Mouse (Mus musculus) midbrain, postnatal 0 days (tissue): ENCODE measurements at regions not wholly inside any gene's neighbourhood (a gene's known extent, or its start where the extent isn't known, plus 50 kb on each side); places are given as distances from the start of the nearest gene placed in this dataset.

Experiments
- ATAC-seq: fragments of 200-750 bp; cut with Nextera tagmentation; 2 replicates; pipeline ENCODE4 v1.8.0; 2017; ENCODE audit warnings: moderate number of reproducible peaks, mild to moderate bottlenecking, moderate TSS enrichment, moderate library complexity; ENCODE audit not compliant: low FRiP score
- DNase-seq: peaks from one replicate; pipeline ENCODE4 v3.0.0-alpha.2; 2015; ENCODE audit warnings: low spot score
- H3K27ac ChIP-seq: fragments of 300-500 bp; sonication (generic); 2 replicates; pipeline ENCODE4 v1.5.1; 2014; ENCODE audit warnings: low read depth, mild to moderate bottlenecking, low read length, mixed read lengths
- H3K27me3 ChIP-seq: fragments of 300-500 bp; sonication (generic); 2 replicates; pipeline ENCODE4 v1.6.1; 2014; ENCODE audit warnings: low read length, control low read depth, mixed read lengths; ENCODE audit not compliant: insufficient read depth
- H3K36me3 ChIP-seq: fragments of 300-500 bp; sonication (generic); 2 replicates; pipeline ENCODE4 v1.6.1; 2014; ENCODE audit warnings: low read length, control low read depth, mixed read lengths; ENCODE audit not compliant: insufficient read depth
- H3K4me1 ChIP-seq: fragments of 300-500 bp; sonication (generic); 2 replicates; pipeline ENCODE4 v1.6.1; 2014; ENCODE audit warnings: mild to moderate bottlenecking, control low read depth, antibody characterized with exemption, low read length, mixed read lengths; ENCODE audit not compliant: insufficient read depth
- H3K4me2 ChIP-seq: fragments of 300-500 bp; sonication (generic); 2 replicates; pipeline ENCODE4 v1.6.1; 2014; ENCODE audit warnings: low read depth, mild to moderate bottlenecking, low read length, mixed read lengths; ENCODE audit not compliant: poor library complexity, severe bottlenecking
- H3K4me3 ChIP-seq: fragments of 300-500 bp; sonication (generic); 2 replicates; pipeline ENCODE4 v1.5.1; 2014; ENCODE audit warnings: low read depth, mild to moderate bottlenecking, low read length, moderate library complexity
- H3K9ac ChIP-seq: fragments of 300-500 bp; sonication (generic); replicated peaks from 2 replicates; pipeline ENCODE4 v1.6.1; 2014; ENCODE audit warnings: mild to moderate bottlenecking, low read length, moderate library complexity, mixed read lengths; ENCODE audit not compliant: poor library complexity, severe bottlenecking
- H3K9me3 ChIP-seq: fragments of 300-500 bp; sonication (generic); 2 replicates; pipeline ENCODE4 v1.6.1; 2016; ENCODE audit warnings: low read length, control low read depth
- CTCF ChIP-seq: IDR thresholded peaks from 2 replicates; pipeline ENCODE4 v1.5.1; 2016; ENCODE audit warnings: antibody characterized with exemption, mild to moderate bottlenecking
- WGBS: fragments of 180-500 bp; shearing (Covaris S2); extraction: QIAGEN DNeasy Blood & Tissue Kit; methylation state at CpG from one replicate; pipeline ENCODE4 v1.1.7; 2014; 5-methylcytosine and 5-hydroxymethylcytosine counted together

DNA sequence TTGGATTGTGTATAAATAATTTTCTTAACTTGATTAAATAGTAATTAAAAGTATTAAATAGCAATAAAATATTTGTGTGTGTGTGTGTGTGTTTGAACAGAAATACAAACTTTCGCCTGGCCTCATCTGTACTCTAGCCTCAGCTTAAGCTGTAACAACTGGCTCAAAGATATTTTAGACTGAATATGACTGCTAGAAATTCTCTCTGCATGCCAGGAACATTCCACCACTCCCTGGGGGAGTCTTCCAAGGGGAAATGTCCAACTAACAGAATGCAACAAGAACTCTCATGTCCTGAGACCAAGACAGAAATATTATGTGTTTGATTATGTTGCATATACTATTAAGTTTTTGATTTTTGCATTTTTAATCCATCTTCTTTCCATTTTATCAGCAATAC lies 425.5 kb upstream of the Agtr1b start:
- no peak for DNase-seq
- no peak for ATAC-seq
- no peak for TF ChIP-seq CTCF
- Histone ChIP-seq H3K4me2 (no peak overlapping the region), H3K4me3 (no peak overlapping the region), H3K9me3 (no peaks in the 10 kb centered on the region), H3K27me3 (no peaks in the 10 kb centered on the region), H3K9ac (no peak overlapping the region), H3K27ac (no peak overlapping the region), H3K4me1 (no peaks in the 10 kb centered on the region), H3K36me3 (no peaks in the 10 kb centered on the region)
- 92% methylated on average over 1 of the region's 1 CpGs for WGBS

DNA sequence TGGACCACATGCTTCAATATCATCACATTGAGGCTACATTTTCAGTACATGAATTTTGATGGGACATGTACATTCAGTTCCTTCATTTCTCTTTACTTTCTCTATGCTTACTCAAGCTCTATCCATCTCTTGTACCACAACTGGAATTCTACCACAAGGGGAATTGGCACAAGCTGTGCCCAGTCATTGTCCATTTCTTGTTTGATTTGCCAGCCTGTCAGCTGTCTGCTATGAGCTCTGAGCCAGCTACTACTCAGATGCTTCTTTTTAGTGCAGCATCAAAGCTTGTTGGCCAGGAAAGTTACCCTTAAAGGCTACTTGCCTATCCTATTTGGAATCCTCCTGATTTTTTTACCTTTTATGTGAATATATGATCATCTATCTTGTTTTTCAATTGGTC lies 410.9 kb upstream of the Agtr1b start:
- no peak for ATAC-seq
- Histone ChIP-seq H3K27ac (no peak overlapping the region), H3K9me3 (no peaks in the 10 kb centered on the region), H3K9ac (no peak overlapping the region), H3K27me3 (no peaks in the 10 kb centered on the region), H3K4me1 (no peaks in the 10 kb centered on the region), H3K36me3 (no peaks in the 10 kb centered on the region), H3K4me3 (no peak overlapping the region), H3K4me2 (no peak overlapping the region)
- DNase-seq = no peak
- TF ChIP-seq CTCF = no peak

DNA sequence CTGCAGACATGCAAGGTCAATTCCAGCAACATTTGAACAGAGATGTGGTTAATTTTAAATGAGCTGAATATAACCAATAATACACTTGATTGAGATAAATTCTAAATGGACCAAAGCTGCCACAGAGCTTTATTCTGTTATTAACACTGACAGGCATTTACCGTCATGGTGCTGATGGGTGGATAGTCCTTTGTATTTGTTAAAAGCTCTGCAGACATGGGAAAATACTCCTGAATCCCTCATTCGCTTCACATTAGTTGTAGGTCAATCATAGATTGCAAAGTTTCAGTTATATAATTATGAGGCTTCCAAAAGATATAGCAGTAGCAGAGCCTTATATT lies 410.0 kb upstream of the Agtr1b start:
- 29% methylated on average over 2 of the region's 2 CpGs for WGBS
- TF ChIP-seq CTCF = no peak
- DNase-seq (no peak), ATAC-seq (no peak)
- no peak overlapping the region for H3K27ac ChIP-seq
- H3K9me3 ChIP-seq = no peaks in the 10 kb centered on the region
- no peak overlapping the region for H3K4me3 ChIP-seq
- no peaks in the 10 kb centered on the region for H3K27me3 ChIP-seq
- no peaks in the 10 kb centered on the region for H3K36me3 ChIP-seq
- H3K9ac ChIP-seq = no peak overlapping the region
- H3K4me2 ChIP-seq = no peak overlapping the region
- H3K4me1 ChIP-seq = no peaks in the 10 kb centered on the region

DNA sequence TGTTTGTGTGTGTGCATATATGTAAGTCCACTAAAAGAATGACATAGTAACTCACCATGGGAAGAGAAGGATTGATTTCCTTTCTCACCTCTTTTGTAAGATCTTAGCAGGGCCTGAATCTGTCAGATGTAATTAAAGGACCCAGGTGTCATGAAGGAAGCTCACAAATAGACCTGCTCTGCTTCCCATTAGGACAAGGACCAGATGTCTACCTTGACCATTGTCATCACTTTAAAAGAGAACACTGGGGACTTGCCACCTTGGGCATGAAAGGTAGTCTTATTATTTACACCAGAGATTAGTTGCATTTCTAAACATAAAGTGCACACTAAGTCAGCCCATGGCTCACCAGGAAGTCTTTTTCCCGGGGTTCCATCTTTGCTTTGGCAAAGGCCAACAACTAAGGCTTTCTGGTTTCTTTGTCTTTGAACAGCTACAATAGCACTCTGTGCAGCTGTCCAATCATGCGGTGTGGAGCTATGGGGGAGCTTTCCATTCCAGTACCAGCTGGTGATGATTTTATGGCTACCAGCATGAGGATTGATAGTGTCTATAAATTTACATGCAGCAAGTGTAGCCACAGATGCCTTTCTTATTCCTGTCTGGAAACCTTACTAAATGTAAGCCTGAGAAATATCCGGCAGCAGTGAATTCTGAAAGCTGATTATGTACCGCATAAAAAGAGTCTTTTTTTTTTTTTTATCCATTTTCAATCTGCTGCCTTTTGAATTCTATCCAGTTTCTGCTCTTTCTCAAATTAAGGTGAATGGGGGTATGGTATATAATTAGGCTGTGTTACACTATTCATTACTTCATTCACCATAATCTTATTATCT lies 409.4 kb upstream of the Agtr1b start:
- H3K9me3 ChIP-seq = no peaks in the 10 kb centered on the region
- H3K9ac ChIP-seq = no peak overlapping the region
- no peak overlapping the region for H3K4me2 ChIP-seq
- H3K4me1 ChIP-seq = no peaks in the 10 kb centered on the region
- ATAC-seq (0 out of 2 replicates have a peak, but pooled peaks have one; percentile 38), DNase-seq (peak; percentile 15)
- H3K27me3 ChIP-seq = no peaks in the 10 kb centered on the region
- 25% methylated on average over 4 of the region's 4 CpGs for WGBS
- H3K4me3 ChIP-seq = no peak overlapping the region
- 0 out of 2 replicates have a peak overlapping the region, but pooled peaks have one; percentile 4 for H3K27ac ChIP-seq
- no peak for TF ChIP-seq CTCF
- no peaks in the 10 kb centered on the region for H3K36me3 ChIP-seq

DNA sequence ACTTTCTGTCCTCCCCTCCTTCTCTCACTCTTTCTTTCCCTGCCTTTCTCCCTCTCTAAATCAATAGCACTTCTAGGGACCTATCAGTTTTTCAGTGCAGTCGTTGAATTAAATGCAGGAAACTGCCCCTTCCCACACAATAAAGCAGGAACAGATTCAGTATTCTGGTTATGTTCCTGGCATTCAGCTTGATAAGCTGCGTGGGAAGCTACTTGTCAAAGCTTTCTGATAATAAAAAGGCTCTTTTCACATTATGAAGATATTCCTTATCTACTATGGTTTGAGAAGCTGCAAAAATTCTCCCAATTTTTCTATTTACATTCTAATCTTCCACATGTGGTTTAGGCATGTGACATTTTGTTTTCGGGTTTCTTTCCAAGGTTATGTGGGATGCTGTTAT lies 367.3 kb upstream of the Agtr1b start:
- Histone ChIP-seq H3K36me3 (no peaks in the 10 kb centered on the region), H3K9me3 (no peaks in the 10 kb centered on the region), H3K4me3 (no peak overlapping the region), H3K27ac (no peak overlapping the region), H3K4me2 (no peak overlapping the region), H3K4me1 (0 out of 2 replicates have a peak, but pooled peaks cover 2% of the 10 kb centered on the region), H3K9ac (no peak overlapping the region), H3K27me3 (no peaks in the 10 kb centered on the region)
- 45% methylated on average over 3 of the region's 3 CpGs for WGBS
- no peak for DNase-seq
- ATAC-seq = no peak
- no peak for TF ChIP-seq CTCF

DNA sequence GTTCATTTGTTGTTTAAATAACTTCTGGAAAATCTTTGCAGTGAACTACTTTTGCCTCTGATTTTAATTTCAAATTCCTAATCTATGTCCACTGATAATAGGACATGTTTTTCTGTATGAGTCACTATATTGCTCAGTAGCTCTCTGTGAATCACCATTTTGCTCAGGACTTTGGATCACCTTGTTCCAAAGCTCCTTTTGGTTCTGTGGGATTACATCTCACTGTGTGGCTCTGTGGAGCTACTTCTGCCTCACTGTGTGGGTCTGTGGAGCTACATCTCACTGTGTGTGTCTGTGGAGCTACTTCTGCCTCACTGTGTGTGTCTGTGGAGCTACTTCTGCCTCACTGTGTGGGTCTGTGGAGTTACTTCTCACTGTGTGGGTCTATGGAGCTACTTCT lies 365.0 kb upstream of the Agtr1b start:
- Histone ChIP-seq H3K9ac (no peak overlapping the region), H3K27ac (no peak overlapping the region), H3K4me2 (no peak overlapping the region), H3K27me3 (no peaks in the 10 kb centered on the region), H3K36me3 (no peaks in the 10 kb centered on the region), H3K4me1 (0 out of 2 replicates have a peak, but pooled peaks cover 2% of the 10 kb centered on the region), H3K4me3 (no peak overlapping the region), H3K9me3 (no peaks in the 10 kb centered on the region)
- DNase-seq (no peak), ATAC-seq (no peak)
- no peak for TF ChIP-seq CTCF
